Mouse (Mus musculus) heart, adult 2 months (tissue): ENCODE results near the gene Tfap2d. TPM values are rescaled to one million over a fixed set of nuclear protein-coding genes. Genes with fewer than 3 reads are reported as not detected.

Experiments used
- DNase-seq, 2 experiments: peaks; one replicate each; pipeline ENCODE4 v3.0.0; 2021
- H3K27ac ChIP-seq: fragments of 200-600 bp; 2 replicates; pipeline ENCODE4 v1.8.1; 2022
- H3K27me3 ChIP-seq: fragments of 200-500 bp; 2 replicates; pipeline ENCODE4 v1.6.1; 2012; ENCODE audit warnings: mild to moderate bottlenecking, low read length, inconsistent platforms, mixed read lengths; ENCODE audit not compliant: control insufficient read depth, insufficient read depth
- H3K36me3 ChIP-seq: fragments of 200-500 bp; 2 replicates; pipeline ENCODE4 v1.6.1; 2012; ENCODE audit warnings: low read length, inconsistent platforms; ENCODE audit not compliant: control insufficient read depth, insufficient read depth
- H3K4me1 ChIP-seq: fragments of 200-500 bp; 2 replicates; pipeline ENCODE4 v1.6.1; 2011; ENCODE audit warnings: low read length; ENCODE audit not compliant: control insufficient read depth, insufficient read depth
- H3K4me3 ChIP-seq: fragments of 200-600 bp; 2 replicates; pipeline ENCODE4 v1.8.1; 2022
- H3K79me2 ChIP-seq: fragments of 200-500 bp; replicated peaks from 2 replicates; pipeline ENCODE4 v1.6.1; 2012; ENCODE audit warnings: mild to moderate bottlenecking, inconsistent platforms, low read length, moderate library complexity, mixed read lengths; ENCODE audit not compliant: control insufficient read depth, insufficient read depth
- H3K9ac ChIP-seq: fragments of 200-500 bp; 2 replicates; pipeline ENCODE4 v1.6.1; 2012; ENCODE audit warnings: low read depth, mild to moderate bottlenecking, control low read depth, inconsistent platforms, low read length, mixed read lengths
- CTCF ChIP-seq: fragments of 200-600 bp; IDR thresholded peaks from 2 replicates; pipeline ENCODE4 v1.8.1; 2022; ENCODE audit warnings: antibody characterized with exemption, mild to moderate bottlenecking, moderate library complexity
- EP300 ChIP-seq: fragments of 200-500 bp; IDR thresholded peaks from 2 replicates; pipeline ENCODE4 v1.6.1; 2011; ENCODE audit warnings: low read depth, low read length, control low read depth; ENCODE audit not compliant: insufficient read depth
- POLR2A ChIP-seq: fragments of 200-500 bp; IDR thresholded peaks from 2 replicates; pipeline ENCODE4 v1.6.1; 2011; ENCODE audit warnings: mild to moderate bottlenecking, low read depth, low read length, control low read depth; ENCODE audit not compliant: insufficient read depth
- WGBS: fragments of 180-500 bp; shearing (Covaris S2); methylation state at CpG from one replicate; pipeline ENCODE4 v1.1.7; 2018; 5-methylcytosine and 5-hydroxymethylcytosine counted together
- intact Hi-C: fragments of 180-260 bp; cut with DNase I; formaldehyde crosslinking; loops from one replicate; pipeline ENCODE4 v1.15.1; 2025
- polyA plus RNA-seq: library from polyadenylated mRNA; depleted of rRNA; stranded (reverse); fragments of >200 nt; gene quantifications from 2 replicates; pipeline ENCODE4 v1.2.3, GENCODE M21; 2012
- total RNA-seq, 2 experiments: library from RNA; stranded (reverse); gene quantifications; 2 replicates each; pipeline ENCODE4 v1.2.3; 2021

Tfap2d gene
- total and polyA plus RNA-seq, 3 experiments = not detected

GRCm38 (mm10) chr1:19109711-19110110 is 6.9 kb downstream of the Tfap2d start:
- TF ChIP-seq CTCF (no peak), POLR2A (no peak), EP300 (no peak)
- 3% methylated on average over 16 of the region's 16 CpGs for WGBS
- no peaks in the 10 kb centered on the region for H3K36me3 ChIP-seq
- no peaks in the 10 kb centered on the region for H3K4me1 ChIP-seq
- no peaks in the 10 kb centered on the region for H3K27me3 ChIP-seq
- no peak overlapping the region for H3K9ac ChIP-seq
- DNase-seq = no peak
- no peaks in the 10 kb centered on the region for H3K79me2 ChIP-seq
- no peak overlapping the region for H3K4me3 ChIP-seq
- H3K27ac ChIP-seq = no peak overlapping the region
- intact Hi-C loops = no loop called here

GRCm38 (mm10) chr1:19110211-19110610 is 7.4 kb downstream of the Tfap2d start:
- intact Hi-C loops = no loop called here
- no peak for DNase-seq
- Histone ChIP-seq H3K4me1 (no peaks in the 10 kb centered on the region), H3K36me3 (no peaks in the 10 kb centered on the region), H3K27ac (no peak overlapping the region), H3K9ac (no peak overlapping the region), H3K4me3 (no peak overlapping the region), H3K79me2 (no peaks in the 10 kb centered on the region), H3K27me3 (no peaks in the 10 kb centered on the region)
- 3% methylated on average over 5 of the region's 5 CpGs for WGBS
- TF ChIP-seq EP300 (no peak), POLR2A (no peak)

GRCm38 (mm10) chr1:19111020-19111419 is 8.2 kb downstream of the Tfap2d start:
- no peak overlapping the region for H3K27ac ChIP-seq
- H3K4me1 ChIP-seq = no peaks in the 10 kb centered on the region
- 3% methylated on average over 22 of the region's 22 CpGs for WGBS
- no peaks in the 10 kb centered on the region for H3K36me3 ChIP-seq
- DNase-seq = no peak
- H3K27me3 ChIP-seq = no peaks in the 10 kb centered on the region
- TF ChIP-seq POLR2A = no peak
- TF ChIP-seq EP300 = no peak
- no peak for TF ChIP-seq CTCF
- no peak overlapping the region for H3K4me3 ChIP-seq
- intact Hi-C loops = no loop called here
- no peaks in the 10 kb centered on the region for H3K79me2 ChIP-seq
- H3K9ac ChIP-seq = no peak overlapping the region

- Histone ChIP-seq H3K9ac (no peak overlapping the region), H3K79me2 (no peaks in the 10 kb centered on the region), H3K4me3 (no peak overlapping the region), H3K4me1 (no peaks in the 10 kb centered on the region), H3K27ac (no peak overlapping the region), H3K27me3 (no peaks in the 10 kb centered on the region), H3K36me3 (no peaks in the 10 kb centered on the region)
- intact Hi-C loops = loop anchor here (5.0 kb wide), 1 partner anchor 812 kb away; no protein-coding TSS in a partner anchor
- no peak for DNase-seq
- TF ChIP-seq CTCF = peak; percentile 65
- TF ChIP-seq EP300 = no peak
- WGBS = 8% methylated on average over 4 of the region's 4 CpGs
Observed at GRCm38 (mm10) chr1:19178742-19179397, 76.0 kb downstream of the Tfap2d start.

GRCm38 (mm10) chr1:19205649-19206048 is 102.8 kb downstream of the Tfap2d start:
- Histone ChIP-seq H3K4me3 (no peak overlapping the region), H3K4me1 (no peaks in the 10 kb centered on the region), H3K27ac (no peak overlapping the region), H3K79me2 (no peaks in the 10 kb centered on the region), H3K36me3 (no peaks in the 10 kb centered on the region), H3K9ac (no peak overlapping the region), H3K27me3 (peaks cover 8% of the 10 kb centered on the region)
- TF ChIP-seq POLR2A (no peak), CTCF (peak; percentile 73)
- DNase-seq = no peak
- intact Hi-C loops = loop anchor here (10.0 kb wide), 1 partner anchor 1309 kb away; no protein-coding TSS in a partner anchor
- 5% methylated on average over 12 of the region's 12 CpGs for WGBS

- Histone ChIP-seq H3K4me1 (no peaks in the 10 kb centered on the region), H3K27me3 (peaks cover 8% of the 10 kb centered on the region), H3K9ac (no peak overlapping the region), H3K27ac (no peak overlapping the region), H3K36me3 (no peaks in the 10 kb centered on the region), H3K79me2 (no peaks in the 10 kb centered on the region), H3K4me3 (no peak overlapping the region)
- TF ChIP-seq POLR2A = no peak
- TF ChIP-seq EP300 = no peak
- TF ChIP-seq CTCF = no peak
- WGBS = 3% methylated on average over 7 of the region's 7 CpGs
- intact Hi-C loops = loop anchor here (10.0 kb wide), 1 partner anchor 1309 kb away; no protein-coding TSS in a partner anchor
- DNase-seq = no peak
Observed at GRCm38 (mm10) chr1:19206194-19206593, 103.4 kb downstream of the Tfap2d start.
